Mouse (Mus musculus) retina, postnatal 1 day (tissue): ENCODE measurements around the gene Vmn2r118.

ENCODE experiments used
- DNase-seq: peaks from one replicate; pipeline ENCODE4 v3.0.0-alpha.2; 2012

Gene Vmn2r118

GRCm38 (mm10) chr17:55625092-55625491 is at the start of gene Vmn2r118:
Vmn2r118 (minus strand) TSS chr17:55625192.
- DNase-seq = no peak

- no peak for DNase-seq
These were observed 36.1 kb upstream of the Vmn2r118 start for GRCm38 (mm10) chr17:55661099-55661498.

- no peak for DNase-seq
These were observed 34.2 kb downstream of the Vmn2r118 start for GRCm38 (mm10) chr17:55590838-55591237.

GRCm38 (mm10) chr17:55561774-55562173 is 63.2 kb downstream of the Vmn2r118 start:
- no peak for DNase-seq

GRCm38 (mm10) chr17:55548476-55548875 is 76.5 kb downstream of the Vmn2r118 start:
- DNase-seq = no peak
